Mouse (Mus musculus) stomach, embryonic 15.5 days (tissue): Measurements from ENCODE around the gene Gm14435. TPM values are rescaled to one million over a fixed set of nuclear protein-coding genes. Genes with fewer than 3 reads are reported as not detected.
"Not testable (repeated sequence)": the region's sequence is repeated elsewhere in the genome, so short reads cannot be mapped to it uniquely, and the experiment has no call there.

Source experiments
- ATAC-seq: fragments of 200-750 bp; cut with Nextera tagmentation; 2 replicates; pipeline ENCODE4 v1.8.0; 2017; ENCODE audit warnings: low read depth, moderate number of reproducible peaks, moderate TSS enrichment; ENCODE audit not compliant: insufficient read depth, low FRiP score
- H3K27ac ChIP-seq: fragments of 300-500 bp; sonication (generic); 2 replicates; pipeline ENCODE4 v1.5.1; 2015; ENCODE audit warnings: mild to moderate bottlenecking, inconsistent platforms
- H3K27me3 ChIP-seq: fragments of 300-500 bp; sonication (generic); replicated peaks from 2 replicates; pipeline ENCODE4 v1.6.1; 2015; ENCODE audit warnings: inconsistent platforms
- H3K36me3 ChIP-seq: fragments of 300-500 bp; sonication (generic); 2 replicates; pipeline ENCODE4 v1.6.1; 2015; ENCODE audit warnings: inconsistent platforms
- H3K4me1 ChIP-seq: fragments of 300-500 bp; sonication (generic); 2 replicates; pipeline ENCODE4 v1.6.1; 2015; ENCODE audit warnings: inconsistent platforms
- H3K4me2 ChIP-seq: fragments of 300-500 bp; sonication (generic); 2 replicates; pipeline ENCODE4 v1.6.1; 2015; ENCODE audit warnings: mild to moderate bottlenecking, inconsistent platforms
- H3K4me3 ChIP-seq: fragments of 300-500 bp; sonication (generic); replicated peaks from 2 replicates; pipeline ENCODE4 v1.5.1; 2015; ENCODE audit warnings: inconsistent platforms
- H3K9ac ChIP-seq: fragments of 300-500 bp; sonication (generic); 2 replicates; pipeline ENCODE4 v1.6.1; 2015; ENCODE audit warnings: inconsistent platforms
- H3K9me3 ChIP-seq: fragments of 300-500 bp; sonication (generic); 2 replicates; pipeline ENCODE4 v1.6.1; 2016; ENCODE audit warnings: inconsistent platforms
- WGBS: fragments of 180-500 bp; shearing (Covaris S2); methylation state at CpG from one replicate; pipeline ENCODE4 v1.1.7; 2015; 5-methylcytosine and 5-hydroxymethylcytosine counted together
- polyA plus RNA-seq: library from polyadenylated mRNA; unstranded; fragments of >200 nt; fragmentation: Nextera tagmentation; extraction: Ambion mirVana; gene quantifications from 2 replicates; pipeline ENCODE4 v1.2.1, GENCODE M21; 2015

Gene Gm14435
- 12.2 and 14.1 TPM in 2 replicates for polyA plus RNA-seq

DNA sequence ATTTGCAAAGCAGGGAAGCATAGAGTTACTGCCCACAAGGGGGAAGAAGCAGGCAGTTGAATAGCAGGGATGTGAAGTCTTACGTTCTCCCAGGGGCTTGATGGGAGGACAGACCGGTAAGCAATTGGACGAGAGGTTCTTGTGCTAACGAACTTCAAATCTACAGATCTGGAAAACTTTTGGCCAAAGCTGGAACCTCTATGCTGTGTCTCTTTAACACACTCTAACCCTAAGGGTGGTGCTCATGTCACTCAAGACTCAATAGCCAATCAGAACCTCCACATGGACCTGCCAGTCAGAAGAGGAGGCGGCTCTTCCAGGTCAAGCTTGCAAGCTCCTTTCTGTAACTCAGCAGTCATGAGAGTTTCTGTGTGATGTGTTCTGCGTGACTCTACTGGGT is at the start of gene Gm14435:
TSS of gene Gm14435 (plus strand) at position 301 of the 400 bp plus-strand sequence.
- not testable (repeated sequence) for ATAC-seq, H3K27me3 ChIP-seq, H3K9me3 ChIP-seq, H3K36me3 ChIP-seq, H3K4me3 ChIP-seq, H3K4me1 ChIP-seq, H3K4me2 ChIP-seq, H3K9ac ChIP-seq, H3K27ac ChIP-seq
- WGBS, result no CpG with 5 or more reads among the region's 6 CpGs

Other genes starting within 250 kb of the Gm14435 start
- gene 2210418O10Rik, start 197.0 kb upstream of the Gm14435 start, polyA plus RNA-seq, result 8.1 and 9.9 TPM in 2 replicates
- gene Gm11009, start 104.1 kb upstream of the Gm14435 start, polyA plus RNA-seq, result not detected in 2 replicates
- gene Gm14434, start 63.2 kb downstream of the Gm14435 start, polyA plus RNA-seq, result 2.0 and 4.1 TPM in 2 replicates
- not detected in 2 replicates for gene Zfp967, start 97.5 kb downstream of the Gm14435 start, polyA plus RNA-seq
- gene Gm14308, start 212.8 kb downstream of the Gm14435 start, polyA plus RNA-seq, result 21.1 and 22.5 TPM in 2 replicates
- 9.3 and 9.6 TPM in 2 replicates for gene Zfp973, start 246.9 kb downstream of the Gm14435 start, polyA plus RNA-seq